Mouse (Mus musculus) limb, embryonic 10.5 days (tissue): ENCODE measurements at regions not wholly inside any gene's neighbourhood (a gene's known extent, or its start where the extent isn't known, plus 50 kb on each side); places are given as distances from the start of the nearest gene placed in this dataset.

Experiments
- DNase-seq: peaks from one replicate; pipeline ENCODE4 v3.0.0-alpha.2; 2017; ENCODE audit warnings: low spot score
- H3K27ac ChIP-seq: fragments of 300-500 bp; sonication (generic); 2 replicates; pipeline ENCODE4 v1.5.1; 2016; ENCODE audit warnings: mild to moderate bottlenecking
- H3K27me3 ChIP-seq: fragments of 300-500 bp; sonication (generic); 2 replicates; pipeline ENCODE4 v1.6.1; 2016; ENCODE audit warnings: low read depth, mild to moderate bottlenecking; ENCODE audit not compliant: poor library complexity, severe bottlenecking
- H3K36me3 ChIP-seq: fragments of 300-500 bp; sonication (generic); 2 replicates; pipeline ENCODE4 v1.6.1; 2016; ENCODE audit warnings: mild to moderate bottlenecking, moderate library complexity
- H3K4me1 ChIP-seq: fragments of 300-500 bp; sonication (generic); 2 replicates; pipeline ENCODE4 v1.6.1; 2016
- H3K4me3 ChIP-seq: fragments of 300-500 bp; sonication (generic); 2 replicates; pipeline ENCODE4 v1.5.1; 2016; ENCODE audit warnings: mild to moderate bottlenecking, moderate library complexity
- H3K9me3 ChIP-seq: fragments of 300-500 bp; sonication (generic); replicated peaks from 2 replicates; pipeline ENCODE4 v1.6.1; 2016; ENCODE audit warnings: mild to moderate bottlenecking
- WGBS: fragments of 180-500 bp; shearing (Covaris S2); methylation state at CpG from one replicate; pipeline ENCODE4 v1.1.7; 2016; 5-methylcytosine and 5-hydroxymethylcytosine counted together

- Histone ChIP-seq H3K9me3 (no peaks in the 10 kb centered on the region), H3K27ac (no peak overlapping the region), H3K4me1 (no peaks in the 10 kb centered on the region), H3K36me3 (no peaks in the 10 kb centered on the region), H3K27me3 (no peaks in the 10 kb centered on the region), H3K4me3 (no peak overlapping the region)
- WGBS, result 89% methylated on average over 7 of the region's 7 CpGs
- no peak for DNase-seq
Observed at GRCm38 (mm10) chr8:28117997-28118778, 670.7 kb downstream of the Poteg start.

DNA sequence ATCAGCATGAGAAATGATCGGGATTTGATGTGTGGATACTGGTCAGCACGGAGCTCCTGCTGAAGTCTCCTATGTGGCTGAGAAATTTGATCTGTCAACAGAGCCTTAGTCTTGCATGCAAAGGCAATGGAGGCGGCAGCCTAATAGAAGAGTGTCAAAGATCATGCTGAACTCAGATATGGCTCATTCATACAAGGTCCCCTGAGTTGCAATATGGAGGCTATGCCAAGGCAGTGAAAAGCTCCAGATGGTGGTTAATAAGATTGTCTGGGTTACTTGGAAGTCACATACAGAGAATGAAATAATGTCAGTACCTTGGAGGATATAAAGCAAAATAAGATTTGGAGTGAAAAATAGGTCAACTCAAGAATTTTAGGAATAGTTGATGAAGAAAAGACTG lies 677.6 kb downstream of the Poteg start:
- 79% methylated on average over 3 of the region's 3 CpGs for WGBS
- no peak for DNase-seq

GRCm38 (mm10) chr8:28141916-28142315 lies 694.4 kb downstream of the Poteg start:
- Histone ChIP-seq H3K9me3 (no peaks in the 10 kb centered on the region), H3K4me1 (no peaks in the 10 kb centered on the region), H3K4me3 (no peak overlapping the region), H3K36me3 (no peaks in the 10 kb centered on the region), H3K27ac (no peak overlapping the region), H3K27me3 (no peaks in the 10 kb centered on the region)
- no peak for DNase-seq
- 83% methylated on average over 3 of the region's 3 CpGs for WGBS

More for the DNA sequence above, 677.6 kb downstream of the Poteg start:
- Histone ChIP-seq H3K27ac (no peak overlapping the region), H3K9me3 (no peaks in the 10 kb centered on the region), H3K4me3 (no peak overlapping the region), H3K4me1 (no peaks in the 10 kb centered on the region), H3K36me3 (no peaks in the 10 kb centered on the region), H3K27me3 (no peaks in the 10 kb centered on the region)

GRCm38 (mm10) chr8:28148599-28149452 lies 701.4 kb downstream of the Poteg start:
- no peaks in the 10 kb centered on the region for H3K9me3 ChIP-seq
- H3K4me1 ChIP-seq, result no peaks in the 10 kb centered on the region
- H3K27me3 ChIP-seq, result no peaks in the 10 kb centered on the region
- no peaks in the 10 kb centered on the region for H3K36me3 ChIP-seq
- whole genome bisulfite sequencing, result 80% methylated on average over 14 of the region's 14 CpGs
- no peak for DNase-seq
- H3K27ac ChIP-seq, result no peak overlapping the region
- H3K4me3 ChIP-seq, result no peak overlapping the region

DNA sequence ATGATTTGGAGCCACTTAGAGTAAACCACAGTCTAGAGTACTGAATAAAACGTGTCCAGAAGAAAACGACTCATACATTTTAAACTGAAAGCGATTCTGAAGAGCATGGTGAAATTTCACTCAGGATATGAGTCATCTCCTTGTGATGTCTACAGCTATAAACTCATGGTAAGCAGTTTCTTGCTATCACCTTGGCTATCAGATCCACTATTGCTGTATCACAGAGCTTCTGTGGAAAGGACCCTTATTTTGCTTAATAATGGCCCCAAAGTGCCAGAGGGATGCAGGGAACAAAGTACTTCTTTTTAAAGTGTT lies 701.9 kb downstream of the Poteg start:
- Histone ChIP-seq H3K9me3 (no peaks in the 10 kb centered on the region), H3K4me3 (no peak overlapping the region)
- 85% methylated on average over 3 of the region's 3 CpGs for WGBS

GRCm38 (mm10) chr8:28160651-28161050 lies 713.2 kb downstream of the Poteg start:
- 95% methylated on average over 4 of the region's 4 CpGs for WGBS
- Histone ChIP-seq H3K9me3 (no peaks in the 10 kb centered on the region), H3K4me3 (no peak overlapping the region), H3K27ac (no peak overlapping the region), H3K4me1 (no peaks in the 10 kb centered on the region), H3K27me3 (no peaks in the 10 kb centered on the region), H3K36me3 (no peaks in the 10 kb centered on the region)
- no peak for DNase-seq

More for the DNA sequence above, 701.9 kb downstream of the Poteg start:
- Histone ChIP-seq H3K4me1 (no peaks in the 10 kb centered on the region), H3K27ac (no peak overlapping the region), H3K36me3 (no peaks in the 10 kb centered on the region), H3K27me3 (no peaks in the 10 kb centered on the region)
- no peak for DNase-seq

GRCm38 (mm10) chr8:28168036-28168435 lies 720.6 kb downstream of the Poteg start:
- H3K27ac ChIP-seq, result no peak overlapping the region
- H3K36me3 ChIP-seq, result no peaks in the 10 kb centered on the region
- H3K9me3 ChIP-seq, result no peaks in the 10 kb centered on the region
- no peaks in the 10 kb centered on the region for H3K27me3 ChIP-seq
- no peak for DNase-seq
- H3K4me1 ChIP-seq, result peaks cover 17% of the 10 kb centered on the region
- 25% methylated on average over 1 of the region's 1 CpGs for WGBS
- no peak overlapping the region for H3K4me3 ChIP-seq

- no peaks in the 10 kb centered on the region for H3K27me3 ChIP-seq
- H3K27ac ChIP-seq, result no peak overlapping the region
- no peak overlapping the region for H3K4me3 ChIP-seq
- H3K9me3 ChIP-seq, result no peaks in the 10 kb centered on the region
- H3K36me3 ChIP-seq, result no peaks in the 10 kb centered on the region
- WGBS, result 38% methylated on average over 4 of the region's 4 CpGs
- DNase-seq, result no peak
- peaks cover 17% of the 10 kb centered on the region for H3K4me1 ChIP-seq
Observed at GRCm38 (mm10) chr8:28171456-28171855, 724.0 kb downstream of the Poteg start.

DNA sequence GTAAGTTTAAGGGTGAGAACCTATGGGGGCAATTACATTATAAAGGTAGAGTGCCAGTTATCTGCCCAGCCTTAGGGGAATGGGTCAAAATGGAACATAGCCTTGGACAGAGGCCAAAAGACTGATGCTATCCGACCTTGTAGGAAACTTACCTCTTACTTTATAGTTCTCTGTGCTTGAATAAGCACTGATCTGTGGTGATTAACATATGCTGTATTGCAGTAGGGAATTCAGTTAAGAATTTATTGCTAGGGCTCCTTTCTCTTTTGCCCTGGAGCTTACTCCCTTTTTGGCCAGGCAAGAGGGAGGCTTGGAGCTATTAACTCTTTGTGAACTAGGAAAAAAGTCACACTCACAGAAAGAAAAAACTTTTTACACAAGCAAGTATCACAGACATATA lies 748.5 kb downstream of the Poteg start:
- Histone ChIP-seq H3K27me3 (no peaks in the 10 kb centered on the region), H3K4me3 (no peak overlapping the region), H3K4me1 (0 out of 2 replicates have a peak, but pooled peaks cover 2% of the 10 kb centered on the region), H3K27ac (no peak overlapping the region), H3K9me3 (no peaks in the 10 kb centered on the region), H3K36me3 (no peaks in the 10 kb centered on the region)
- WGBS, result 64% methylated on average over 1 of the region's 1 CpGs
- no peak for DNase-seq

- Histone ChIP-seq H3K4me3 (no peak overlapping the region), H3K27me3 (no peaks in the 10 kb centered on the region), H3K4me1 (no peaks in the 10 kb centered on the region), H3K27ac (no peak overlapping the region), H3K9me3 (no peaks in the 10 kb centered on the region), H3K36me3 (no peaks in the 10 kb centered on the region)
- WGBS, result 54% methylated on average over 5 of the region's 5 CpGs
- DNase-seq, result no peak
Observed at GRCm38 (mm10) chr8:28235562-28235961, 788.1 kb downstream of the Poteg start.

- no peaks in the 10 kb centered on the region for H3K4me1 ChIP-seq
- 91% methylated on average over 7 of the region's 7 CpGs for WGBS
- no peaks in the 10 kb centered on the region for H3K9me3 ChIP-seq
- H3K27ac ChIP-seq, result no peak overlapping the region
- no peaks in the 10 kb centered on the region for H3K27me3 ChIP-seq
- H3K36me3 ChIP-seq, result no peaks in the 10 kb centered on the region
- no peak overlapping the region for H3K4me3 ChIP-seq
- DNase-seq, result no peak
Observed at GRCm38 (mm10) chr8:28239411-28239810, 791.9 kb downstream of the Poteg start.

- no peaks in the 10 kb centered on the region for H3K27me3 ChIP-seq
- DNase-seq, result no peak
Observed at GRCm38 (mm10) chr8:28252399-28253240, 805.1 kb downstream of the Poteg start.

DNA sequence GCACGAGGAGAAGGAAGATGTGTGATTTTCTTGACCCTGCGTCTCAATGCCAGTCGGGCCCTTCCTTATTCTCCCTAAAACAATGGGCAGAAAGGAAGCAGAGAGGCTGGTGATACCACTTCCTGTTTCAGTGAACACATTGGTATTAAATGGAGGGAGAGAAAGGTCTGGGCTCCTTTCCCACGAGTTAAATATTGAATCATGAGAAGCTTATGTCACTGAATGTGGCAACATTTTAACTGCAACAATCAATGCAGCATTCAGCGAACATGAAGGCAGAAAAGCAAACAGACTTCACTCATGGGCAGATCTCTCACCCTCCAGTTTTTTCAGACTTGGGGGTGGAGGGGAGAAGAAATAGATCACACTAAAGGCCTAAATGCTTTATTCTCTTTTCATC lies 819.8 kb downstream of the Poteg start:
- Histone ChIP-seq H3K4me1 (no peaks in the 10 kb centered on the region), H3K27ac (no peak overlapping the region), H3K4me3 (no peak overlapping the region), H3K27me3 (no peaks in the 10 kb centered on the region), H3K9me3 (no peaks in the 10 kb centered on the region), H3K36me3 (no peaks in the 10 kb centered on the region)
- no peak for DNase-seq
- 85% methylated on average over 5 of the region's 5 CpGs for WGBS

More at GRCm38 (mm10) chr8:28252399-28253240, 805.1 kb downstream of the Poteg start:
- WGBS, result 73% methylated on average over 9 of the region's 9 CpGs
- no peaks in the 10 kb centered on the region for H3K36me3 ChIP-seq
- no peak overlapping the region for H3K4me3 ChIP-seq
- no peaks in the 10 kb centered on the region for H3K4me1 ChIP-seq
- H3K9me3 ChIP-seq, result no peaks in the 10 kb centered on the region
- H3K27ac ChIP-seq, result no peak overlapping the region
